Mouse (Mus musculus) CD8-positive naive resting alpha-beta T cell, adult 2 months (primary cell): ENCODE measurements around the gene Met.

Experiments used
- DNase-seq, 2 experiments: peaks; one replicate each; pipeline ENCODE4 v3.0.0; 2022; ENCODE audit warnings: low read depth in 2 of 2, low spot score in 2 of 2

The Met gene

DNA sequence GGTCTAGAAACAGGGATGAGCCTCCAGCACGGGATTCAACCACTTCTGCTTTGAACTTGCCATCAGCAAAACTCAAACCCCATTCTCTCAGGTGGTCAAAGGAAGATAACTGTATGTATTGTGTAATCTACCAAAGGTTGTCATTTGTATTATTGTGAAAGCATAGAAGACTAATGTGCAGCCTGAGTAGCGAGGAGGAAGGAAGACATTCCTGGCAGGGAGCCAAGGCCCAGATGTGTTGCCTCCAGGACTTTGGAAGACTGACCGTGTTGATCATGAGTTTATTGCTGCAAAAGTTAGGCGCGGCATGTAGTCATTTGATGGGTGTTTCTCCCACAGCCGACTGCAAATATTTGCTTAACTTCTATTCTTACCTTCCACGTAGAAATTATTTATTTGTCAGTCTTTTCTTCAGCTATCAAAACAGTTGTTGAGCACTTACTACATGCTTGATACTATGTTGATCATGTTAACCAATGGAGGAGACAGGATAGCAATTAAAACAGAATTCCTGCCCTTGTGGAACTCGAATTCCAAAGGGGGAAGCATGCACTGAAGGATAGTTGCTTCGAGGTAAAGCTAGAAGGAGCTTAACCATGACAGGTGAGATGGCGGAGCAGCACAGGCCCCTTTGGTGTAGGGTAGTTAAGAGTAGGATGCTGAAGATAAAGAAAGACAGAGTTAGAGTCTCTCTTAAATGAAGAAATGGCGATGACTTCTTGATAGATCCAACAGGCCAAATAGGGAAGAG, 132.3 kb downstream of the Met start:
- DNase-seq: no peak

DNA sequence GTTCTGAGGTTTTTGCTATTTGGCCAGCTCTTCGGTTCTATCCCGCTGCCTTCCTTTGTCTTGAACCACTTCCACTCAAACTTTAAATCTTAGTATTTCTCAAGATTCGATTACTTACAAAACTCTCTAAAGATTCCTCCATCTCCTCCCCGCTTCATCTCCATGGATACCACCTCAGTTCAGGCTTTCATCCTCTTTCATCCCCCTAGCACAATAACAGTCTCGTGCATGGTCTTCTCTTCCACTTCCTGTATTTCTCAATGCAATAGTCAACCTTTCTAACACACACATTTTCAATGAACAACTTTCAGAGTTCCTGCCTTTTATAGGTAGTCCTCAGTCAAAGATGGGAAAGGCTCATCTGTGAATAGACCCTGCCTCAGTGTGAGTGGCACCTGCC, 135.8 kb downstream of the Met start:
- no peak for DNase-seq

DNA sequence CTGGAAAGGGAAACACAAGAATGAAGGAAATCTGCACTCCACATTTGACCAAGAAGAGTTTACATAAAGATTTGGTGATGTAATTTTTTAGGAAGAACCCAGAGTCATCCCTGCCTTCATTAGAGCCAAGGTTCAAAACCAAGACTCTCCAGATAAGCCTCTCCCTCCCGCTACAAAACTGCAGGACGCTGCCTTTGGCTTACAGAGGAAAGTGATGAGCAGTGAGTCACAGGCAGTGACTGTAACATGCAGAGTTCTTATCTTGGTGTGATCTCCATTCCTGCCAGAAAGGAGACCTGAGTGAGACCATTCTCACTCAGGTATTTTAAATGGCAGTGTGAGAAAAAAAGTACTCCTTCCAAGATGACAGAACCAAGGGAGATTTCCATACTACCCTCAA, 137.9 kb downstream of the Met start:
- no peak for DNase-seq

DNA sequence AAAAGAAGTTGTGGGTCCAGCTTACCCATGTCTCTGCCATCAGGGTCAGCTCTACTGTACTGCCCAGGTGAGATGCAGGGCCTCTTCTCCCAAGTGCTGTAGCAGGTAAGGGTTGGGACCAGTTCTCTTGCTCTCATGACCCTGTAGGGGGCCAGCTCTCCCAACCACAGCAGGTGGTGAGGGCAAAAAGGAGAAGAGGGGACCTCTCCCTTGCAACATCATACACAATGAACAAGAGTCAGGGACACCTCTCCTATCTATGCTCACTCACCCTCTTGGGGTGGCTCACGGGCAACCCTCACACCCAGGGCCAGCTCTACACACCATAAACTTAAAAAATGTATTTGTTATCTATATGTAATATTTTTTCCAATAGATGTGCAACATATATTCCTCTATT, 143.3 kb downstream of the Met start:
- no peak for DNase-seq

DNA sequence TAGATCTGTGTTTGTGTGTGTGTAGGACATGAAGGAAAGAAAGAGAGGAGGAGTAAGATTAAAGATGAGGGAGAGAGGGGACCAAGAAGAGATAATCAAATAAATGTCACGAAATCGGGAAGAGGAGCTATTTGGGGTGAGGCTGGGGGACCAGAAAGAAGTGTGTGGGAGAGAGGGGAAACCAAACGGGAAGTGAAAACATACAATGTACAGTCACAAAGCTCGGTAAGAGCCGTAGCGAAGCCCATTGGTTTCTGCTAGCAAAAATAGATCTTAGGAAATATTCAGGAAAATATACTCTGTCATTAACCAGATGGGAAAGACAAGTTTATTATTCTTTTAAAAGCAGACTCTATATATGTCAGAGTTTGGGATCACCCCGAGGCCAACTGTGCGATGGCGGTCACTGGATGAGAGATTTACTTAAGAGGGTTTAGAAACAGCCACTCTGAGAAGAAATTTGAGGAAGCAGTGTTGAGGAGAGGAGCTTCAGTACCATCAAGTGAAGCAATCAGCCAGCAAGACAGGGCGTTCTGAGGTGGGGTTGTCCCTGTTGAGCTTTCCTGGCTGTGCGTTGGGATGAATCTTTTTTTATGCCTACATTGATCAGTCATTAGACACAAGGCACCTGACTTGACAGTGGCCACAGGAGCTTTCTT, 147.9 kb downstream of the Met start:
- no peak for DNase-seq

DNA sequence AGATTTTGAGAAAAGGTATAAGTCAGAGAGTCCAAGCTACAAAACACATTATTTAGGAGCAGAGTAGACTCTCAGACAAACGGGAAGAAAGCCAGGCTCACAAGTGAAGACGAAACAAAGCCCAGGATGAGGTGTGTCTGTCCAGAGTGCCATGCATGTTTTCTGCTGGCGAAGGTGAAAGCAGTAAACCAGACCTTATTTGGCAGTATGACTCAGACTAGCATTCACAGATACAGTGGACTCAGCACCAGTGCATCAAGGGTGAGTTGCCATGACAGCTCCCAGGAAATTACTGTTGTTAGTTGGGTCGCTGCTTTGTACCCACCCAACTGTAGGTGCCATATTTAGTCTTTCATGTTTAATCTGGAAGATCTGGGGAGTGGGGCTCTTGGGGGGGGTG, 149.1 kb downstream of the Met start:
- DNase-seq: no peak

DNA sequence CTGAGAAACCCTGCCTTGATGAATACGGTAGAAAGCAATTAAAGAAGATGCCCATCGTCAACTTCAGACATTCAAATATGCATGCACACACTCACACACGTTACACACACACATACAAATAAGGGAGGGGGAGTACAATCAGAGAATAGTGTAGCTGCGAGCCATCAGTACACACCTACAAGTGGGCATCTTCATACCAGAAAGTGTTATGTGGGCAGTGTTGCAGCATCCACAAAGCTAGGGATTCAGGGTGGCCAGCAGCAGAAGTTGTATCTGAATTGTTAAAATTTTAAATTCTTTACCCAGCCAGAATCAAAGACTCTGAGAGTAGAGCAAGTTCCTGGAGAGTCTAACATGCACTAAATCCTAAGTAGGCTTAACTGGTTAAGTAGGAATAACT, 157.2 kb downstream of the Met start:
- DNase-seq: no peak

DNA sequence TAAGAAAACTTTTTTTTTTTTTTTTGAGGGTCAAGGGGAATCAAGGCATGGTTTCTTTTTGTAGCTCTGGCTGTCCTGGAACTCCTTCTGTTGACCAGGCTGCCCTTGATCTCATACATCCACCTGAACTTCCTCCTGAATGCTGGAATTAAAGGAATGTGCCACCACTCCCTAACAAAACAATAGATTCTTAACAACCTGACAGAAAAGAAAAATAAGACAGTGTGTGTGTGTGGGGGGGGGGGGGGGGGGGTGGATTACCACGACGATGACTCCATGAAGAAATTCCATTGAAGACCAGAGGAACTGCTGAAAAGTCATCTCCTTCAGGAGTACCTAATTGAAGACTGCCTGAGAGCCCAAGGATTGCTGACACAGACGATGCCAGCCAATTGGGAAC, 157.8 kb downstream of the Met start:
- DNase-seq: no peak
